Mouse (Mus musculus): ENCODE measurements around the gene Rab11fip2.

The Rab11fip2 gene

DNA sequence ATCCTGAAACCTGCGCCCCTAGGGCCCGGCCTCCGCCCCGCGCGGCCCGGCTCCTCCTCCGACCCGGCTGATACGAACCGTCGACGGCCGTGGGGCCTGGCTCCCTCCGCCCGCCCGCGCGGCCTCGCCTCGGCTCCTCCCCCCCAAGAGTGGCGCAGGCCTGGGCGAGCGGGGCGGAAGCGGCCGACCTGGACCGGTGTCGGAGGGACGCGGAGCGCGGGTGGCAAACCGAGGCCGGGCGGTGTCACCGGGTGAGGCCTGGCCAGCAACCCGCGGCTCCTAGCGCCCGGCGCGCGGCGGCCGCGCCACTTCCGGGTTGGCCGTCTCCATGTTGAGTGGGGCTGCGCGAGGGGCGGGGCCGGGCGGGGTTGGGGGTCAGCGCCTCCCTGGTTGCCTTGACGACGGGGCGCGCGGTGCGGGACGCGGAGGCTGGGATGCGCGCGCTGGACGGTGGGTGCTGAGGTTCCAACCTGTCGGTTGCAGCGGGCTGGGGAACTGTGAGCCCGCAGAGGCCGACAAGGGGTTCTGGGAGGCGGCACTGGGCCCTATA is at the start of gene Rab11fip2:
Gene Rab11fip2, minus strand, starts transcription at position 333 of the 550 bp plus-strand sequence.
- DNase-seq (ENCODE audit: low spot score in 2 of 2), result peak; percentile 69 to 71

DNA sequence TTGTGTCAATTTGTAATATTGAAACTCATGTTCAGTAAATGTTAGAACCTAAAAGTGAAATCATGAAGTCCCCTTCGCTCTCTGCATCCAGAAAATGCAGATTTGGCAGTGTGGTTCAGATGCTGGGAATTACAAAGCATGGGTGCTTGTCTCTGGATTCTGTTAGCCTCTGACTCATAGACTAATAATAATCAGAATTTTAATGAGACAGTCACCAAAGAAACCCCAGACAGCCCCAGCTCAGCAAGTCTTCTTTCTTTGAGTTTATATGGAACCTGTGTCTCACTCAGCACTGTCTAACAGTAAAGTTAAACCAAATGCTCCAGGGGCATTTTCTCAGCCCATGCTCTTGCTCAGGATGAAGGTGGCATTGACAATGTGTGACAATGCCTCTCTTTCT is 38.1 kb upstream of the Rab11fip2 start:
- no peak for DNase-seq (ENCODE audit: low spot score in 2 of 2)

DNA sequence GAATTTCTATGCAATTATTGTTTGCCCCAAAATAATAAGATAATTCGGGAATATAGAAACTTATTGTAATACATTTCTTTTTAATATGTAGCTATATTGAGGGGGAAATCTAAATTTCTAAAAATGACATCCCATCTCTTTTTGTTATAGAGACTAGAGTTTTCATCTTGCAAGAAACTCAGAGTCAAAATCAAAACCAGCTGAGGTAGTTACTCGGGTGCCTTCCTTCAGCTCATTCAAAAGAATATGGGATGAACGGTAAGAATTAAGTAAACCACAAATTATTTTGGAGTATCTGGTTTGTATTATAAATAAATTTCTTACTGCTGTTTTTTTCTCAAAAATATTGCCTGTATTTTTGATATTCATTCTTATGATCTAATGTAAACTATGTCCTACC is 11.5 kb upstream of the Rab11fip2 start:
- DNase-seq (ENCODE audit: low spot score in 2 of 2), result no peak

DNA sequence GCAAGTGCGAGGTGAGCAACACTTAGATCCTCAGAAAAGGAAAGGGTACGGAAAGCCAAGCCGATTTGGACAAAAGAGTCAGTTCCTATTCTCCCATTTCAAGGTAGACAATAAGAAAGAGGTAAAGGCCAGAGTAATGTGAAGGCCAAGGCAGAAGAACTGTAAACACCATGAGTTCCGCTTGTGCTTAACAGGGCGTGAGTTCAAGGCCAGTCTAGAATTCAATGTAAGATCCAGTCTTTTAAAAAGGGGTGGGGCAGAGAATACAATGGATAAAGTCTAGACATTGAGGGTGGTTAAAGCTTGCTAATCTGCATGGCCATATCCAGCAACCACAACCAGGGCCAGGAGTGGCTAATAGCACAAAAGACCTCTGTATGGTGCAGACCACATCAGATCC is 6.3 kb upstream of the Rab11fip2 start:
- no peak for DNase-seq (ENCODE audit: low spot score in 2 of 2)

DNA sequence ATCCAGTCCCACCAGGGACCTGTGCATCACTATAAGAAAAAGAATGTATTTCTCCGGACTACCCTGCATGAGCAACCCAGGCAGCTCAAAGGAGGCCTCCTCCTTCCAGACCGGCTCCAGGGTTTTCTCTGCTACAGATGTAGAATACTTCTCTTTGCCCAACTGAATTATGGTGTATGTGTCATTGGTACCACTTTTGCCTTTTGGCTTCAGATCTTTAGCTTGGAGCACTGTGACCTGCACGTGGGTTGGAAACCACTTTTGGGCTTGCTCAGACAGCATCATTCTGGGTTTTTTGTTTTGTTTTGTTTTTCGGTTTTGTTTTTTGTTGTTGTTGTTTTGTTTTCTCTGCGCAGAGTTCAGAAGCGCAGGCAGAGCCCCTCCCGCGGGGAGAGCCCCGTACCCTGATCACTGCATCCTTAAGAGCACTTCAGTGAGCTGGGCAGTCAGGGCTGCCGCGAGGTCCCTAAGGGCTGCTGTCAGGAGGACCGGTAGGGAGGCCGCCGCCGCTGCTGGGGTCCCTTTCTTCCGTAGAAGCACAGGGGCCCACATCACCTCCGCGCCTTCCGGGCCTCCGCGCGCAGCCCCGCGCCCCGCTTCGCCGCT is 635 bp downstream of the Rab11fip2 start:
- DNase-seq (ENCODE audit: low spot score in 2 of 2), result no peak

DNA sequence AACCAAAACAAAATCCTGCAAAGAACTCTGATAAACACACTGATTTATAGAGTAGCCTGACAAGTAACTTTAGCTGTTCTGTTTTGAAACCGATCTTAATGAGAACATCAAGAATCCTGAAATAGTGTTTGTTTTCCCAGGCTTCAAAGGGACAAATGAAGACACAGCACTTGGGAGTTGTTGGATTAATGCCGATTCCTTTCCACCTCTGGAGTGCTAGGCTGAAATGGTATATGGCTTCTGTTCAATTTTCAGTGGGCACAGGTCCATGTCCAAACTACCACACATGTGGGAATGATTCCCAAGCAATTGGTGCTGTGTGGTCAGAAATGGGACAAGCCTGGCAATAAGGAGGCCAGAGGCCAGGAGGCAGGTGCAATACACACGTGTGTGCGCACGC is 3.7 kb downstream of the Rab11fip2 start:
- no peak for DNase-seq (ENCODE audit: low spot score in 2 of 2)

DNA sequence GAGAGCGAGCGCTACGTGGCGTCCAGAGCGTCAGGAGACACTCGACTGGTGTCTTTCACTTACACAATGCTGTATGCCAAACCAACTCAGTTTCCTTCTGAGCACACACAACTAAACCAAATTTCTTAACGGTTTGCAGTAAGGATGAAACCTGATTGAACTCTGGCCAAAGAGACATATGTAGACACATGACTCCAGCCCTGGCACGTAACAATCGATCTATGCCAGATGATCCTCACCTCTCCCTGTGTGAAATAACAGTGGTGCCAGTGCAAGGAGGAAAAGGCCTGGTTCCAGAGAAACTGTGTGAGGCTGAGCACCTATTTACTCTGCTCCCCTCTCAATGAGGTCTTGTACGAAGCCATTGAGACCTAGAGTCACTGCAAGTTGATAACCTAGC is 11.4 kb downstream of the Rab11fip2 start:
- DNase-seq (ENCODE audit: low spot score in 2 of 2), result no peak

DNA sequence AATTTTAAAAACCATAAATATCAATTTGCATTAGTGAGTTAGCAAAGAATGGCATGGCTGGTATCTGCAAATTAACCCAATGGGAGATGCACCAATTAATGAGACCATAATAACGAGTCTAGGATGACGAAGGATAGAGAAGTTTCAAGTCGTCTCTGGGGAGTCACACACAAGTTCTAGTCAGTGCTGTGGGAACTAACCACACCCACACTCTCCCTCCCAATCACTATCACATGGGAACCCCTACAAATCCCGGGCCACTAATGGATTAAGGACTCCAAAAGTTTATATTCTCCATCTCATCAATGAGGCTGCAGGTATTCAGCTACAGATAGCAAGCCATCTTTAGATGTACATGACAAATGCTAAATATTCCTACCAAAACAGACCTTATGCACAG is 14.8 kb downstream of the Rab11fip2 start:
- DNase-seq (ENCODE audit: low spot score in 2 of 2), result no peak

DNA sequence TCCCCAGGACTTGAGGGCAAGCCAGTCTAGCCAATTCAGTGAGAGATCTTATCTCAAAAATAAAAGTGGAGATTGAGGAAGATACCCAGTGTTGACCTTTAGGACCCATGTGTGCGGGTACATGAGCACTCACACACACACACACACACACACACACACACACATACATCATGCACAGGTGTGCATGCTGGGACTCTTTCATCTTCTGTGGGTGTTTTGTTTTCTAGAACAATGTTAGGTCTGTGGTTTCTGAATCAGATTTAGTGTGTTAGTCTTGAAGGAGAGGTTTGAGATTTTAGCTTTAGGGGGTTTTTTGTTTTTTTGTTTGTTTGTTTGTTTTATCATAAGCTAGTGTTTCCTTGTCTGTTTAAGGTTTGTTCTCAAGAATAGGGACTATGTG is 17.3 kb downstream of the Rab11fip2 start:
- no peak for DNase-seq (ENCODE audit: low spot score in 2 of 2)

DNA sequence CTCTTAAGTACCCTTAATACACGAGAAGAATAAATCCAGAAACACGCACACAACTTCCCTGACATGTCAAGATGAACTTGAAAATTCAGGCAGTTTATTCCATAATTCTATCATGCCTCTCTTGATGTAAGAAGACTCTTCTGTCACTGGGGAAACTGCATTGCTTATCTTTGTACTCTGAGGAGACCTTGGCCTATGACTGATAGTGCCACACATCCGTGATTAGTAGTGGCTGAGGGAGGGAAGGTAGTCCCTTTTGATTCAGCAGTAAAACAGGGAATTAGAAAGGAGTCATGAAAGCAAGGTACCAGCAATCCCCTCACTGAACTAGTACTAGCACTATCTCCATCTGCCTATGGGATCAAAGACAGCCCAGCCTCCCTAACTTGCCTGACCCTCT is 22.6 kb downstream of the Rab11fip2 start:
- no peak for DNase-seq (ENCODE audit: low spot score in 2 of 2)

DNA sequence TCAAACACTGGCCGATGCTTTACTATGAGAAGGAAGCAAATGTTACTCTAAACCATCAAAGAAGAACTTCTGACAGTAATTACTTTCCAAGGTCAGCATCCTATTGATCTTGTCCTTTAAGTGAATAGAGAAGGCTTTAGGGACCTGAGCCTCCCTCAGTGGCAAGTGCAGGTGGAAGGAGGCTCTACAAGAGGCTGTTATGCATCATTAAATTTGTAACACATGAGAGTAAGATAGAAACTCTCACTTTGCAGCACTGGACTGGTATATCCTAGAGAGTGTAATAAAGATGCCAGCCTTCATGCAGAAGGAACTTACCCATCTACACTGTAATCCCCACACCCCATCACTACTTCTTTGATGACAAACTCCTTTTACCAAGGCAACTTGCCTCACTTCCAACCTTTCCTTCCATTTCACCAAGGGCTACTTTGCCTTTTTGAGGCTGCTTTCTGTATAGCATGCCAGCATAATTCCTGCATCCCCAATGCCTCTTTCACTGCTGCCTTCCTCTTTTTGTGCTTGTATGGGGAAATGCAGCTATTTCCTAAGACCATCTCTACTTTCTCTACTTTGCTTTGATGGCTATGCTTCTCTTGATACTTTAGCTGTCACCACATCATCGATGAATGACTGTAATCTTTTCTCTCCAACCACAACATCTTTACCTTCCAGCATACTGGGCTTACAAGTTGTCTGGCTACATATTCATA is 25.4 kb downstream of the Rab11fip2 start:
- no peak for DNase-seq (ENCODE audit: low spot score in 2 of 2)

DNA sequence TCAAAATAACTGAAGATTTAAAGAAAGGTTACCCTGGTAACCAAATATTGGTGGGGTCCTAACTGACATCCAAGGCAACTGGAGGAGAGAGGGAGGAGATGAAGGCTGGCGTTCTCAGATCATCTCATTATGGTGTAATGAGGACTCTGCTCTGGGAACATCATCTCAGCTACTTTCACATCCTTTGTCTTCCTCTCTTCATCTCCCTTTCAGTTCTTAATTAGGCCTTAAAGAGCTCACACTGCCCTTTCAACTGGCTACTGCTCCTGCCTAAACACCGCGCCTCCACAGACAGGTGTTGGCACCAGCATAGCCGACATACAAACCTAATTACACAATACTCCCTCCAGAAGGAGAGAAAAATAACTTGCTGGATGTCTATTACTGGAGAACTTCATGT is 31.9 kb downstream of the Rab11fip2 start:
- DNase-seq (ENCODE audit: low spot score in 2 of 2), result no peak

DNA sequence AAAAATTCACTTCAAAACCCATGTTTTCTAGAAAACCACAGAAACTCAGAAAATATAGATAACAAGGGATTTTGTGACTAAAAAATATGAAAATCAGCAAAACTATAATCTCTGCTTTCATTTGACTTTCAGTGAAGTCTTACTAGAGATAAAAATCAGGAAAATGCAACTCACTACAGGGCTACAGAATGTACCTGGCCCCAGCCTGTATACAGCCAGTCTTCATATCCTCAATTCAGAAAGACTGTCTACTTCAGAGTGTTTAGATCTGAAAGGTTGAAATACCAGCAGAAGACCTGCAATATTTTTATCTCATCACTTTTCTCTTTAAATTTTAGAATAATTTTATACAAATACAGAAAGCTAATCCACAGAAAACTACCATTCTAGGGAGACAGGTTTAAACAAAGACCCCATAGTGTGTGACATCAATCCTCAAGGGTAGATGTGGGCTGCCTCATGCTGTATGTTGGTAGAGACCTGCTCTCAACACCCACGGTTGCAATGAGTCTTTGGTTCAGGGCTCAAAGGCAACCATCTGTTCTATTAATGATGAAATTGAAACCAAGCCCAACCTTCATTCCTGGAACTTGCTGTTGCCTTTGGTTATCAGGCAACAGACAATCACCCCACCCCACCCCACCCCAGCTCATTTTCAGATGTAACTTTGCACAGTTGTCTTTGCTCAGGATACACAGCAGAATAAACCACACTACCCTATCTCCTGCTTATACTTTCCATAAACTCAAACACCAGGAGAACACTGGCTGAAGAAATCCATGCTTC is 38.0 kb downstream of the Rab11fip2 start:
- DNase-seq (ENCODE audit: low spot score in 2 of 2), result no peak

DNA sequence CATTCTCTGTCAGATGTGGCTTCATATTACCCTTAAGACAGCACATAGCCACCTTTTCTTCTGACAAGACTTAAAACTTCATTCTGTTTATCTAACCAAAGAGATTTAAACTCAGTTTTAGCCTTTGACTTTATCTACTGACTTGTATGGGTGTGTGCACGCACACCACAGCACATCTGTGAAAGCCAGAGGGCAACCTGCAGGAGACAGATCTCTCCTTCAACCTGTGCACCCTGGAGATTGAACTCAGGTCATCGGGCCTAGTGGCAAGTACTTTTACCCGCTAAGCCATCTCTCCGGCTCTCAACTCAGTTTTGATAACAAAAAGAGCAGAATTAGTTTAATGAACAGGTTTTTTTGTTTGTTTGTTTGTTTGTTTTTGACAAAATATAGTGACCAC is 43.5 kb downstream of the Rab11fip2 start:
- DNase-seq (ENCODE audit: low spot score in 2 of 2), result no peak

DNA sequence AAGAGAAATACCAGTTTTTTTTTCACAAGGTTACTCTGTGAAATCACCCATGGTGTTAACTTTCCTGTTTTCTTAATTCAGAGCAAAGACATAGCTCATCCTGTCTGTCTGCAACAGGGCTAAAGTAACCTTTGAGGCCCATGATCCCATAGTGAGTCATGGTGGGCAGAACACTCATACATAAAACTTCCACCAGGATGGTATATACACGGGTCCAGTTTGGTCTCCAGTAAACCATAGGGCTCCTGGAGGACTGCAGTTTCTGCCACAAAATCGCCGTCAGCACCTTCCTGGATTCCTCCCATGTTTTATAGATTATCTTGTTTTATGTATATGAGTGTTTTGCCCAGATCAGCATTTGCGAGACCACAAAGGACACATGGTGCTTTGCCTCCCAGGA is 45.2 kb downstream of the Rab11fip2 start:
- no peak for DNase-seq (ENCODE audit: low spot score in 2 of 2)

DNA sequence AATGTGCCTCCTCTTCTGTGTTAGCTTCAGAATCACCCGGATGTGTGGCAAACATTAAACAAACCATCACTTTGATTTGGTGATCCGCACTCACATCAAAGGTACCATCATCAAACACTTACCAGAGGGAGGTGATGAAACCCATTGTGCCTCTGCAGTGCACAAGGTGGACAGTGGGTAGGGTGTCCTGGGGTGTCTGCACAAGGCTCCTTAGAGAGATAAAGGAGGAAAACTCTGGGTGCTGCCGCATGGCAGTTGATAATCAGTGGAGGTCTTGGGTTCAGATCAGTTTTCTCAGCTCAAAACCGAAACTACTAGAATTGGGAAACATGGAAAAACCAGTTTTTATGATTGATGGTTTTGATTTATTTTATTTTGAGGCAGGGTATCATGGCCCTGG is 54.1 kb downstream of the Rab11fip2 start:
- DNase-seq (ENCODE audit: low spot score in 2 of 2), result no peak

DNA sequence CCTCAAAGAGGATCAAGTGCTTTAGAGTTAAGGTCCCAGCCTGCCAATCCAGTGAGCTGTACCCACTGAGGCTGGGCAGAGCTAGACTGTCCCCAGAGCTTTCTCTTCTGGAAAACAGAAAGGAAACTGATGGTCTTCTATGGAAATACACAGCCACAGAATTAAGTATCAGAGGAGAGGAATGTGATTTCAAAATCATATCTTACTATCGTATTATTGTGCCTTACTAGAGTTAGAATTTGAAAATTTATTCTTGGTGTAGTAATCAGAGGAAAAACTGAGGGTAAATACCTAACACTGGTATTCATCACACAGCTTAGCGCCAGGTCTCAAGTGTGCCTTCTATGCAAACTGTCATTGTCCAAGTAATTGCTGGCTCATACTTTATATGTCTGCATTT is 54.6 kb downstream of the Rab11fip2 start:
- DNase-seq (ENCODE audit: low spot score in 2 of 2), result no peak

DNA sequence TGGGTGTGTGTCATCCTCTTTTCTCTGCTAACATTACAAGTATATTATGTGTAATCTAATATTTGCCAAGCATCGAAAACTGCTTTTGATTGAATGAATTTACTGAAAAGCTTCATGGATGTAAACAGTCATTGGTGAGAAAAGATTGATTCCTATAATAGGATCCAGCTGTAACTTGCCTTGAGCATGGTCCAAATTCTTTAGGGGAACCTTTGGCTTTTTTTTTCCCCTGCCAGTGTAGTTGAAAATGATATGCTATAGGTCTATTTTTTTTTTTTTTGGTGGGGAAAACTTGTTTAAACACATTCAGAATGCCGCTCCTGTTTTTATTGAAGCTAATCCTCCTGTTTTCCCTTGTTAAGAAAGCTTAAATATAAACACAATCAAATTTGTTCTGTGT is 55.6 kb downstream of the Rab11fip2 start:
- no peak for DNase-seq (ENCODE audit: low spot score in 2 of 2)

DNA sequence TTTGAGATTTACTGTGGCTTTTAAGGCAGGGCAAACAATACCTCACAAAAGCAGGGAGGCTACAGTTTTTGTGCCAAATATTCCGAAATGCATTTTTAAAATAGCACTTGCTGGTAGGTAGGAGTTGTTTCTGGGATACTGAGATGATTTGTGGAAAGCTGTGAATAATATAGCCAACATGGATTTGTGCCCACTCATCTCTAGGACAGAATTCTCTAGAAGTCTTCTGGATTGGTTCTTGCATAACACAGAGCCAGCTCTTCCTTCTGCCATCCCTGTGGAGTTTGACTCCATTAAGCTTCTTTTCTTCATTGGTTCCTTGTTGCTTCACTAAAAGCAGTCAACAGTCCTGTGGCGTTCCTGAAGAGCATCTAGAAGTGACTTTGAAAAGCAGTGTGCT is 58.2 kb downstream of the Rab11fip2 start:
- DNase-seq (ENCODE audit: low spot score in 2 of 2), result no peak

DNA sequence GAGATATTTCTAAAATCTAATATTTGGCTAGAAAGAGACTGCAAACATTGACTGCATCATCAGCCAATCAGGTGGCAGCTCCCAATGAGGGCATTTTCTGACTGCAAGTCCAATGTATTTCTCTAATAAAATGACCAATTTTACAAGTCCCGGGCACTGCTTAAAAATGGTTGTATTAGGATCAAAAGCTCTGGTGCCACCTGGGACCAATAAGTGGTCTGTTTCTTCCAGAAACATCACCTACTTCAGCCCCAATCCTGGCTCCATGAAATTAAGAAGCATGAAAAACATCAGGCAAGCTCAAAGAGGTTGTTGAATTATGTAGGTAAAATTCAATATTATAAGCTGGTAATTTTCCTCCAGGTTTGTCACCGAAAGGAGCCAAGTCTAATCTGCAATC is 66.2 kb downstream of the Rab11fip2 start:
- DNase-seq (ENCODE audit: low spot score in 2 of 2), result no peak

DNA sequence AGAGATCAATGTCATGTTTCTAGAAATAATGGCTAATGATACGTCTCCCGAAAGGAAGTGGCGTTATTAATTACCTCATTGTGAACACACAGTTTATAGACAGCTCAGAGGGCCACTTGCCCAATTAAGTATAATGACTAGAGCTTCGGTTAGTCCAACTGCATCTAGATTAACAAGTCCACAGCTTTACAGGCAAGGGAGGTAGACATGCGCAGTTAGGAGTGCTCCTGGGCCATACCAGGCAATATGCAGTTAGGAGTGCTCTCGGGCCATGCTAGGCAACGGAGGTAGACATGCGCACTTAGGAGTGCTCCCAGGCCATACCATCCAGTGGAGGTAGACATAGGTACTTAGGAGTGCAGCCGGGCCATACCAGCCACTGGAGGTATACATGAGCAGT is 76.8 kb downstream of the Rab11fip2 start:
- DNase-seq (ENCODE audit: low spot score in 2 of 2), result no peak

DNA sequence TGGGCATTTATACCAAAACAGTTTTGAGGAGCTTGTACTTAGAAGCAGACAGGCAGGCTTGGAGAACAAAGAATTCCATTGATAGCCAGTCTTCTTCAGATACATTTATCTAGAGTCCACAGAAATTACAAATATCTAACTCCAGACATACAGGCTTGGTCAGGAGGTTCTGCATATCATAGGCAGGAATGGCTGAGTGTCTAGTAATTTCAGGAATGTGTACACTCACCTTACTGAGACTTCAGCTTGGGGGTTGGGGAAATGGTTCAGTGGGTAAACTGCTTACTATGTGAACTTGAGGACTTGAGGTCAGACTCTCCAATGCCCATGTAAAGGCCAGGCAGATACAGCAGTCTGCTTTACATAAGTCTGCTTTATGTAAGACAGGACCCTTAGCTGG is 81.0 kb downstream of the Rab11fip2 start:
- DNase-seq (ENCODE audit: low spot score in 2 of 2), result no peak

DNA sequence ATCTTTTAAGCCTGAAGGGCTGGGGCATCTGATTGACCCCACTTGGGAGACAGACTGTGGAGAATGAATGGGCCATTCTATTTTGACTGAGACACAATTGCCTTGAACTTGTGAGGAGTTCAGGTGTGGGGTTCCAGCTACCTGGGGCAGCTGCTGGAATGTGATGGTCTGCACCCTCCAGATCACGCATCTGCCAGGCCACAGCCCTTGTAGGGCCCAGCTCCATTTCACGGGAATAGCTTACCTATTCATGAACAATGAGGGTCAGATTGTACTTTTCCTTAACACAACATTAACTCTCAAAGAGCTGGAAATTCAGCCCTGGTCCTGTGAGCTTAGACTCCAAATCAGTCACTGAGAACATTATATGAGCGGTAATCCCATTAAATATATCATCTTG is 82.7 kb downstream of the Rab11fip2 start:
- DNase-seq (ENCODE audit: low spot score in 2 of 2), result no peak

Measured in frontal cortex, postnatal 25 days (tissue).